Mouse (Mus musculus) lung, adult 2 months (tissue): ENCODE results near the gene Apol6.

ENCODE experiments used
- CTCF ChIP-seq: fragments of 200-500 bp; IDR thresholded peaks from 2 replicates; pipeline ENCODE4 v1.5.1; 2011; ENCODE audit warnings: mild to moderate bottlenecking, low read length, control low read depth; ENCODE audit not compliant: insufficient read depth
- POLR2A ChIP-seq: fragments of 200-500 bp; IDR thresholded peaks from 2 replicates; pipeline ENCODE4 v1.6.1; 2011; ENCODE audit warnings: low read depth, mild to moderate bottlenecking, control low read depth, low read length, borderline replicate concordance; ENCODE audit errors: extremely low read depth

GRCm38 (mm10) chr15:77021056-77021455, 23.5 kb upstream of the Apol6 start:
- TF ChIP-seq CTCF = no peak
- TF ChIP-seq POLR2A = no peak
